Mouse (Mus musculus) lung, embryonic 15.5 days (tissue): ENCODE data around the gene Adam15. TPM values are rescaled to one million over a fixed set of nuclear protein-coding genes. Genes with fewer than 3 reads are reported as not detected.

ENCODE experiments used
- ATAC-seq: fragments of 200-750 bp; cut with Nextera tagmentation; 2 replicates; pipeline ENCODE4 v1.8.0; 2017; ENCODE audit warnings: moderate number of reproducible peaks, borderline replicate concordance; ENCODE audit not compliant: low FRiP score, low TSS enrichment; ENCODE audit errors: extremely low read depth
- H3K27ac ChIP-seq: fragments of 300-500 bp; sonication (generic); 2 replicates; pipeline ENCODE4 v1.5.1; 2015; ENCODE audit warnings: moderate library complexity, mild to moderate bottlenecking, inconsistent platforms
- H3K27me3 ChIP-seq: fragments of 300-500 bp; sonication (generic); 2 replicates; pipeline ENCODE4 v1.6.1; 2015; ENCODE audit warnings: inconsistent platforms
- H3K36me3 ChIP-seq: fragments of 300-500 bp; sonication (generic); 2 replicates; pipeline ENCODE4 v1.6.1; 2015; ENCODE audit warnings: inconsistent platforms
- H3K4me1 ChIP-seq: fragments of 300-500 bp; sonication (generic); 2 replicates; pipeline ENCODE4 v1.6.1; 2015; ENCODE audit warnings: inconsistent platforms
- H3K4me2 ChIP-seq: fragments of 300-500 bp; sonication (generic); 2 replicates; pipeline ENCODE4 v1.6.1; 2015; ENCODE audit warnings: inconsistent platforms, mild to moderate bottlenecking, moderate library complexity
- H3K4me3 ChIP-seq: fragments of 300-500 bp; sonication (generic); 2 replicates; pipeline ENCODE4 v1.5.1; 2015; ENCODE audit warnings: mild to moderate bottlenecking, inconsistent platforms
- H3K9ac ChIP-seq: fragments of 300-500 bp; sonication (generic); 2 replicates; pipeline ENCODE4 v1.6.1; 2015; ENCODE audit warnings: inconsistent platforms
- H3K9me3 ChIP-seq: fragments of 300-500 bp; sonication (generic); 2 replicates; pipeline ENCODE4 v1.6.1; 2016; ENCODE audit warnings: inconsistent platforms
- WGBS: fragments of 180-500 bp; shearing (Covaris S2); methylation state at CpG from one replicate; pipeline ENCODE4 v1.1.7; 2015; 5-methylcytosine and 5-hydroxymethylcytosine counted together
- polyA plus RNA-seq: library from polyadenylated mRNA; unstranded; fragments of >200 nt; fragmentation: Nextera tagmentation; extraction: Ambion mirVana; gene quantifications from 2 replicates; pipeline ENCODE4 v1.2.1, GENCODE M21; 2015

The Adam15 gene
- polyA plus RNA-seq, 1 experiment from 2014 or later, result 63.0 TPM

- Histone ChIP-seq H3K4me2 (peak overlapping the region; percentile 97), H3K27me3 (peaks cover 61% of the 10 kb centered on the region), H3K9ac (peak overlapping the region; percentile 43), H3K27ac (no peak overlapping the region), H3K4me1 (peaks cover 66% of the 10 kb centered on the region), H3K9me3 (no peaks in the 10 kb centered on the region), H3K4me3 (peak overlapping the region; percentile 55), H3K36me3 (no peaks in the 10 kb centered on the region)
- ATAC-seq, result no peak
- 18% methylated on average over 21 of the region's 21 CpGs for WGBS
Observed at GRCm38 (mm10) chr3:89318971-89319590, 30.7 kb downstream of the Adam15 start.

- H3K4me3 ChIP-seq, result no peak overlapping the region
- H3K36me3 ChIP-seq, result no peaks in the 10 kb centered on the region
- no peak overlapping the region for H3K4me2 ChIP-seq
- H3K27ac ChIP-seq, result no peak overlapping the region
- ATAC-seq, result no peak
- H3K27me3 ChIP-seq, result peaks cover 61% of the 10 kb centered on the region
- H3K9ac ChIP-seq, result no peak overlapping the region
- peaks cover 66% of the 10 kb centered on the region for H3K4me1 ChIP-seq
- no peaks in the 10 kb centered on the region for H3K9me3 ChIP-seq
- WGBS, result 64% methylated on average over 8 of the region's 8 CpGs
Observed at GRCm38 (mm10) chr3:89318316-89318715, 31.5 kb downstream of the Adam15 start.

- no peak overlapping the region for H3K9ac ChIP-seq
- H3K27me3 ChIP-seq, result peaks cover 53% of the 10 kb centered on the region
- H3K36me3 ChIP-seq, result no peaks in the 10 kb centered on the region
- ATAC-seq, result no peak
- WGBS, result 59% methylated on average over 6 of the region's 6 CpGs
- H3K9me3 ChIP-seq, result no peaks in the 10 kb centered on the region
- no peak overlapping the region for H3K4me3 ChIP-seq
- no peak overlapping the region for H3K27ac ChIP-seq
- H3K4me1 ChIP-seq, result peaks cover 63% of the 10 kb centered on the region
- H3K4me2 ChIP-seq, result peak overlapping the region; percentile 82
Observed at GRCm38 (mm10) chr3:89317246-89317645, 32.5 kb downstream of the Adam15 start.

GRCm38 (mm10) chr3:89316833-89317232, 33.0 kb downstream of the Adam15 start:
- no peaks in the 10 kb centered on the region for H3K9me3 ChIP-seq
- H3K27me3 ChIP-seq, result peaks cover 49% of the 10 kb centered on the region
- 2% methylated on average over 4 of the region's 4 CpGs for WGBS
- peak; percentile 23; the same call in 1 of the 2 replicates for ATAC-seq
- peaks cover 59% of the 10 kb centered on the region for H3K4me1 ChIP-seq
- peak overlapping the region; percentile 48; the same call in 1 of the 2 replicates for H3K27ac ChIP-seq
- peak overlapping the region; percentile 5; the same call in 1 of the 2 replicates for H3K9ac ChIP-seq
- peak overlapping the region; percentile 40; the same call in 1 of the 2 replicates for H3K4me3 ChIP-seq
- peak overlapping the region; percentile 82 for H3K4me2 ChIP-seq
- no peaks in the 10 kb centered on the region for H3K36me3 ChIP-seq

- 0 out of 2 replicates have a peak, but pooled peaks have one; percentile 1 for ATAC-seq
- Histone ChIP-seq H3K27me3 (peaks cover 42% of the 10 kb centered on the region), H3K4me2 (peak overlapping the region; percentile 82), H3K4me1 (peaks cover 52% of the 10 kb centered on the region), H3K4me3 (peak overlapping the region; percentile 40), H3K27ac (peak overlapping the region; percentile 48), H3K36me3 (no peaks in the 10 kb centered on the region), H3K9me3 (no peaks in the 10 kb centered on the region), H3K9ac (peak overlapping the region; percentile 5)
- WGBS, result 7% methylated on average over 40 of the region's 40 CpGs
Observed at GRCm38 (mm10) chr3:89315930-89316831, 33.6 kb downstream of the Adam15 start.

- Histone ChIP-seq H3K27me3 (peaks cover 34% of the 10 kb centered on the region), H3K9me3 (no peaks in the 10 kb centered on the region), H3K9ac (peak overlapping the region; percentile 5), H3K4me2 (peak overlapping the region; percentile 82), H3K36me3 (no peaks in the 10 kb centered on the region), H3K4me1 (peaks cover 44% of the 10 kb centered on the region), H3K4me3 (peak overlapping the region; percentile 40), H3K27ac (peak overlapping the region; percentile 86)
- WGBS, result 7% methylated on average over 21 of the region's 26 CpGs
- peak; percentile 37 for ATAC-seq
Observed at GRCm38 (mm10) chr3:89315195-89315929, 34.4 kb downstream of the Adam15 start.

GRCm38 (mm10) chr3:89314791-89315190, 35.0 kb downstream of the Adam15 start:
- 34% methylated on average over 2 of the region's 2 CpGs for WGBS
- Histone ChIP-seq H3K27ac (peak overlapping the region; percentile 86), H3K4me2 (peak overlapping the region; percentile 82), H3K4me1 (peaks cover 39% of the 10 kb centered on the region), H3K27me3 (peaks cover 28% of the 10 kb centered on the region), H3K36me3 (no peaks in the 10 kb centered on the region), H3K9me3 (no peaks in the 10 kb centered on the region), H3K9ac (no peak overlapping the region), H3K4me3 (peak overlapping the region; percentile 40)
- peak; percentile 17 for ATAC-seq

- peaks cover 24% of the 10 kb centered on the region for H3K27me3 ChIP-seq
- H3K9me3 ChIP-seq, result no peaks in the 10 kb centered on the region
- peak overlapping the region; percentile 86 for H3K27ac ChIP-seq
- H3K9ac ChIP-seq, result no peak overlapping the region
- ATAC-seq, result peak; percentile 23
- 40% methylated on average over 5 of the region's 5 CpGs for WGBS
- H3K4me3 ChIP-seq, result no peak overlapping the region
- H3K4me2 ChIP-seq, result peak overlapping the region; percentile 82
- no peaks in the 10 kb centered on the region for H3K36me3 ChIP-seq
- H3K4me1 ChIP-seq, result peaks cover 34% of the 10 kb centered on the region
Observed at GRCm38 (mm10) chr3:89314340-89314739, 35.5 kb downstream of the Adam15 start.

- no peak for ATAC-seq
- H3K4me3 ChIP-seq, result no peak overlapping the region
- WGBS, result 1% methylated on average over 9 of the region's 9 CpGs
- no peak overlapping the region for H3K9ac ChIP-seq
- H3K36me3 ChIP-seq, result no peaks in the 10 kb centered on the region
- H3K27me3 ChIP-seq, result no peaks in the 10 kb centered on the region
- no peak overlapping the region for H3K27ac ChIP-seq
- H3K4me1 ChIP-seq, result peaks cover 12% of the 10 kb centered on the region; the same call in 1 of the 2 replicates
- no peak overlapping the region for H3K4me2 ChIP-seq
- no peaks in the 10 kb centered on the region for H3K9me3 ChIP-seq
Observed at GRCm38 (mm10) chr3:89308089-89308488, 41.7 kb downstream of the Adam15 start.

- Histone ChIP-seq H3K27me3 (no peaks in the 10 kb centered on the region), H3K9ac (no peak overlapping the region), H3K36me3 (no peaks in the 10 kb centered on the region), H3K4me2 (no peak overlapping the region), H3K9me3 (no peaks in the 10 kb centered on the region), H3K4me1 (peaks cover 12% of the 10 kb centered on the region; the same call in 1 of the 2 replicates), H3K27ac (peak overlapping the region; percentile 54), H3K4me3 (no peak overlapping the region)
- 0 out of 2 replicates have a peak, but pooled peaks have one; percentile 35 for ATAC-seq
- WGBS, result 51% methylated on average over 8 of the region's 8 CpGs
Observed at GRCm38 (mm10) chr3:89305551-89306325, 44.1 kb downstream of the Adam15 start.

GRCm38 (mm10) chr3:89305105-89305504, 44.7 kb downstream of the Adam15 start:
- Histone ChIP-seq H3K36me3 (no peaks in the 10 kb centered on the region), H3K27ac (peak overlapping the region; percentile 54; the same call in 1 of the 2 replicates), H3K4me3 (no peak overlapping the region), H3K9me3 (no peaks in the 10 kb centered on the region), H3K4me1 (peaks cover 13% of the 10 kb centered on the region), H3K27me3 (no peaks in the 10 kb centered on the region), H3K9ac (no peak overlapping the region), H3K4me2 (no peak overlapping the region)
- WGBS, result 58% methylated on average over 4 of the region's 4 CpGs
- ATAC-seq, result no peak
